In genomic region chr7:48861796-48862195, GRCm38 (mm10) we compare ENCODE assay signal across 31 mouse cellular contexts. TPM values are rescaled to one million over a fixed set of nuclear protein-coding genes. Genes with fewer than 3 reads are reported as not detected.
"Had no signal": no experiment of that assay in that cellular context is flagged by ENCODE, and none has a peak within 500 bp of the region (broad histone marks: within the 10 kb centered on the region; RNA-seq: fewer than 3 reads in every experiment).

No protein-coding gene starts in this region.

- H3K4me2 ChIP-seq: heart, embryonic 11.5 days; hindbrain, embryonic 12.5 days; hindbrain, embryonic 14.5 days; intestine, embryonic 15.5 days; limb, embryonic 13.5 days; limb, embryonic 15.5 days had no signal

- DNase-seq: gastrocnemius, adult 2 months; gastrocnemius, postnatal 10 days; gastrocnemius, postnatal 25 days; heart, postnatal 10 days; heart, postnatal 4 days; kidney, adult 18-20 months; kidney, adult 8-10 months; kidney, postnatal 10 days; kidney, postnatal 25 days; layer of hippocampus, adult 9-11 months; layer of hippocampus, postnatal 36 days; left cerebral cortex, postnatal 4 days had no signal

- H3K4me1 ChIP-seq: hindbrain, embryonic 12.5 days; intestine, embryonic 15.5 days; limb, embryonic 13.5 days; limb, embryonic 15.5 days had no signal

- H3K27ac ChIP-seq: gastrocnemius, adult 2 months; heart, adult 2 months; hindbrain, embryonic 10.5 days; hindbrain, embryonic 12.5 days; hindbrain, embryonic 14.5 days; intestine, embryonic 15.5 days; limb, embryonic 13.5 days; limb, embryonic 15.5 days had no signal

- H3K27me3 ChIP-seq: hindbrain, embryonic 12.5 days; intestine, embryonic 15.5 days; limb, embryonic 13.5 days; limb, embryonic 15.5 days had no signal

- H3K9ac ChIP-seq: hindbrain, embryonic 12.5 days; hindbrain, embryonic 14.5 days; intestine, embryonic 15.5 days; limb, embryonic 13.5 days; limb, embryonic 15.5 days had no signal

- H3K9me3 ChIP-seq: hindbrain, embryonic 10.5 days; hindbrain, embryonic 12.5 days; intestine, embryonic 15.5 days; limb, embryonic 13.5 days; limb, embryonic 15.5 days had no signal

- H3K4me3 ChIP-seq: gastrocnemius, adult 2 months; heart, adult 2 months; hindbrain, embryonic 10.5 days; hindbrain, embryonic 12.5 days; intestine, embryonic 15.5 days; limb, embryonic 13.5 days; limb, embryonic 15.5 days had no signal

- ATAC-seq: hindbrain, embryonic 16.5 days; inflammation-experienced regulatory T-cells, adult 6 months; intestine, embryonic 15.5 days; intestine, postnatal 0 days had no signal

RNA-seq across cellular contexts. Expression of gene Csrp3, which starts 14.0 kb away (rescaled TPM):
- total RNA-seq: layer of hippocampus, adult 18-20 months; layer of hippocampus, adult 8-10 months; layer of hippocampus, postnatal 14 days; layer of hippocampus, postnatal 36 days; left cerebral cortex, adult 18-20 months; left cerebral cortex, postnatal 10 days; left cerebral cortex, postnatal 25 days; left cerebral cortex, postnatal 4 days had no signal
- polyA plus RNA-seq: frontal cortex, adult 2 months; hindbrain, embryonic 10.5 days; hindbrain, embryonic 14.5 days; inflammation-experienced regulatory T-cells, adult 6 months; large intestine, adult 2 months had no signal

RNA-seq across cellular contexts. Expression of gene E2f8, which starts 19.6 kb away (rescaled TPM):
- total RNA-seq: gastrocnemius, adult 2 months had no signal
